Comparison of ENCODE assay signal across 13 mouse cellular contexts in the genomic region with DNA sequence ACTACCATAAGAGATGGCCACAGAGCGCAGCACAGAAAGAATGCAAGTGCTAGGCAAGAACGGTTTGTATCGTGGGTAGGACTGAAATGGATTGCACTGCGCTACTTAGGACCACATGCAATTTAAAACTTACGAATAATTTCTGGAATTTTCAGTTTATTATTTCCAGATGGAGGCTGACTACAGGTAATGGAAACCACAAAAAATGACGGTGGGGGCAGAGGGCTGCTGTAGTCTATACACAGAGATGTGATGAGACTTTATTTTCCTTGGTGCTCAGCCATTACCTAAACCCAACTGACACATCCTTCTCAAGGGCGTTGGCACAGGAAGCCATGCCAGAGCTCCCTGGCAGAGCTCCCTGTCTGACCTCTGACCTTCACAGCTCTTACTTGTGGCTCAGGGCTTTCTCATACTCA.
DNase-seq lines count a peak whose midpoint lies in the region; ATAC-seq lines count a peak whose summit lies in the region.
"Had no signal": no experiment of that assay in that cellular context is flagged by ENCODE, and none has a peak within 500 bp of the region (broad histone marks: within the 10 kb centered on the region; RNA-seq: fewer than 3 reads in every experiment).

No protein-coding gene starts in this region.

- H3K4me1 ChIP-seq in limb, embryonic 11.5 days (ENCODE audit: control insufficient read depth, insufficient read depth, low read length), result peaks cover 2% of the 10 kb centered on the region; the same call in 1 of the 2 replicates
- H3K4me1 ChIP-seq in limb, embryonic 10.5 days, result peaks cover 10% of the 10 kb centered on the region; the same call in 1 of the 2 replicates
- peaks cover 15% of the 10 kb centered on the region for H3K4me1 ChIP-seq in limb, embryonic 13.5 days

- whole genome bisulfite sequencing in limb, embryonic 11.5 days, result 48% methylated on average over 7 of the region's 7 CpGs
- 75% methylated on average over 7 of the region's 7 CpGs for WGBS in limb, embryonic 10.5 days
- WGBS in limb, embryonic 13.5 days, result 31% methylated on average over 7 of the region's 7 CpGs

- H3K27ac ChIP-seq in limb, embryonic 11.5 days (replicated peaks; ENCODE audit: low read depth, low read length), result no peak overlapping the region
- no peak overlapping the region for H3K27ac ChIP-seq in limb, embryonic 10.5 days
- no peak overlapping the region; the same call in 1 of the 2 replicates for H3K27ac ChIP-seq in limb, embryonic 13.5 days
- H3K27ac ChIP-seq: forebrain, embryonic 15.5 days; hindbrain, embryonic 14.5 days had no signal

- peak; percentile 33 for DNase-seq in embryo, embryonic 11 days
- no peak for DNase-seq in embryo, embryonic 10 days (ENCODE audit: low spot score)
- DNase-seq in limb, embryonic 11.5 days (ENCODE audit: low spot score), result peak; percentile 31
- no peak for DNase-seq in limb, embryonic 10.5 days (ENCODE audit: low spot score)
- peak; percentile 81 for DNase-seq in adrenal gland, postnatal 10 days
- DNase-seq in spleen, postnatal 36 days (ENCODE audit: low spot score in 2 of 2), result no peak
- DNase-seq in frontal cortex, postnatal 36 days (ENCODE audit: low spot score in 2 of 2), result no peak
- DNase-seq: cerebellum, postnatal 36 days; thymus, adult 2 months had no signal

- H3K4me3 ChIP-seq in limb, embryonic 11.5 days (ENCODE audit: low read depth, low read length), result no peak overlapping the region
- no peak overlapping the region for H3K4me3 ChIP-seq in limb, embryonic 10.5 days
- no peak overlapping the region for H3K4me3 ChIP-seq in limb, embryonic 13.5 days
- H3K4me3 ChIP-seq: forebrain, embryonic 15.5 days had no signal

- no peaks in the 10 kb centered on the region for H3K27me3 ChIP-seq in limb, embryonic 11.5 days (ENCODE audit: control insufficient read depth, insufficient read depth, low read length)
- H3K27me3 ChIP-seq in limb, embryonic 10.5 days (ENCODE audit: low read depth, poor library complexity, severe bottlenecking), result no peaks in the 10 kb centered on the region
- H3K27me3 ChIP-seq in limb, embryonic 13.5 days, result no peaks in the 10 kb centered on the region
- H3K27me3 ChIP-seq: forebrain, embryonic 15.5 days had no signal

- H3K4me2 ChIP-seq in limb, embryonic 11.5 days (ENCODE audit: low read depth, severe bottlenecking), result no peak overlapping the region
- no peak overlapping the region for H3K4me2 ChIP-seq in limb, embryonic 13.5 days (replicated peaks)
- H3K4me2 ChIP-seq: forebrain, embryonic 15.5 days; heart, embryonic 11.5 days; hindbrain, embryonic 14.5 days had no signal

- peak; percentile 59; the same call in 1 of the 2 replicates for ATAC-seq in limb, embryonic 11.5 days (ENCODE audit: insufficient number of reproducible peaks, low FRiP score, low TSS enrichment, low read depth)
- peak; percentile 78 for ATAC-seq in limb, embryonic 13.5 days (ENCODE audit: low FRiP score, low read depth)
- ATAC-seq: forebrain, embryonic 15.5 days had no signal

- no peak overlapping the region for H3K9ac ChIP-seq in limb, embryonic 11.5 days (ENCODE audit: low read length)
- H3K9ac ChIP-seq in limb, embryonic 13.5 days, result no peak overlapping the region
- H3K9ac ChIP-seq: forebrain, embryonic 15.5 days; hindbrain, embryonic 14.5 days had no signal

- peaks cover 6% of the 10 kb centered on the region; the same call in 1 of the 2 replicates for H3K36me3 ChIP-seq in limb, embryonic 11.5 days (ENCODE audit: control insufficient read depth, insufficient read depth, low read length)
- H3K36me3 ChIP-seq in limb, embryonic 10.5 days, result peaks cover 68% of the 10 kb centered on the region
- peaks cover 50% of the 10 kb centered on the region for H3K36me3 ChIP-seq in limb, embryonic 13.5 days

- no peaks in the 10 kb centered on the region for H3K9me3 ChIP-seq in limb, embryonic 11.5 days (ENCODE audit: control insufficient read depth, low read length)
- no peaks in the 10 kb centered on the region for H3K9me3 ChIP-seq in limb, embryonic 10.5 days (replicated peaks)
- H3K9me3 ChIP-seq in limb, embryonic 13.5 days, result no peaks in the 10 kb centered on the region
- H3K9me3 ChIP-seq: forebrain, embryonic 15.5 days had no signal

Comparison
In these comparisons a context has a peak if more than half of its experiments do, and no peak if none do; other contexts are left out.
1. DNase-seq: peak in embryo, embryonic 11 days (single experiment), limb, embryonic 11.5 days (single experiment) and adrenal gland, postnatal 10 days (single experiment); none in embryo, embryonic 10 days (single experiment), limb, embryonic 10.5 days (single experiment), spleen, postnatal 36 days (0 of 2) and frontal cortex, postnatal 36 days (0 of 2).